Mouse (Mus musculus) embryonic facial prominence, embryonic 15.5 days (tissue): ENCODE results near the gene Fbxo42. TPM values are rescaled to one million over a fixed set of nuclear protein-coding genes. Genes with fewer than 3 reads are reported as not detected.

Experiments used
- ATAC-seq: fragments of 200-750 bp; cut with Nextera tagmentation; 2 replicates; pipeline ENCODE4 v1.8.0; 2017; ENCODE audit warnings: low read depth, moderate TSS enrichment; ENCODE audit not compliant: insufficient number of reproducible peaks, low FRiP score, low TSS enrichment
- H3K27ac ChIP-seq: fragments of 300-500 bp; sonication (generic); replicated peaks from 2 replicates; pipeline ENCODE4 v1.5.1; 2015; ENCODE audit warnings: mild to moderate bottlenecking, inconsistent platforms
- H3K27me3 ChIP-seq: fragments of 300-500 bp; sonication (generic); 2 replicates; pipeline ENCODE4 v1.6.1; 2015; ENCODE audit warnings: inconsistent platforms
- H3K36me3 ChIP-seq: fragments of 300-500 bp; sonication (generic); 2 replicates; pipeline ENCODE4 v1.6.1; 2015; ENCODE audit warnings: mild to moderate bottlenecking, inconsistent platforms
- H3K4me1 ChIP-seq: fragments of 300-500 bp; sonication (generic); 2 replicates; pipeline ENCODE4 v1.6.1; 2015; ENCODE audit warnings: inconsistent platforms
- H3K4me2 ChIP-seq: fragments of 300-500 bp; sonication (generic); replicated peaks from 2 replicates; pipeline ENCODE4 v1.6.1; 2015; ENCODE audit warnings: mild to moderate bottlenecking, inconsistent platforms
- H3K4me3 ChIP-seq: fragments of 300-500 bp; sonication (generic); replicated peaks from 2 replicates; pipeline ENCODE4 v1.5.1; 2015; ENCODE audit warnings: mild to moderate bottlenecking, inconsistent platforms
- H3K9ac ChIP-seq: fragments of 300-500 bp; sonication (generic); 2 replicates; pipeline ENCODE4 v1.6.1; 2015; ENCODE audit warnings: inconsistent platforms
- H3K9me3 ChIP-seq: fragments of 300-500 bp; sonication (generic); replicated peaks from 2 replicates; pipeline ENCODE4 v1.6.1; 2016; ENCODE audit warnings: inconsistent platforms
- WGBS: fragments of 180-500 bp; shearing (Covaris S2); methylation state at CpG from one replicate; pipeline ENCODE4 v1.1.7; 2015; 5-methylcytosine and 5-hydroxymethylcytosine counted together
- polyA plus RNA-seq: library from polyadenylated mRNA; unstranded; fragments of >200 nt; fragmentation: Nextera tagmentation; extraction: Ambion mirVana; gene quantifications from 2 replicates; pipeline ENCODE4 v1.2.1, GENCODE M21; 2015

The Fbxo42 gene
- polyA plus RNA-seq, 1 experiment from 2014 or later = 23.7 TPM

- Histone ChIP-seq H3K4me1 (no peaks in the 10 kb centered on the region), H3K36me3 (0 out of 2 replicates have a peak, but pooled peaks cover 9% of the 10 kb centered on the region), H3K9me3 (no peaks in the 10 kb centered on the region), H3K27me3 (no peaks in the 10 kb centered on the region), H3K27ac (no peak overlapping the region), H3K4me3 (no peak overlapping the region), H3K9ac (no peak overlapping the region), H3K4me2 (no peak overlapping the region)
- 73% methylated on average over 2 of the region's 2 CpGs for WGBS
- ATAC-seq = no peak
These were observed 74.1 kb downstream of the Fbxo42 start for GRCm38 (mm10) chr4:141221848-141222247.

GRCm38 (mm10) chr4:141222752-141223151 lies 75.0 kb downstream of the Fbxo42 start:
- H3K4me2 ChIP-seq = no peak overlapping the region
- no peaks in the 10 kb centered on the region for H3K9me3 ChIP-seq
- H3K27me3 ChIP-seq = no peaks in the 10 kb centered on the region
- no peaks in the 10 kb centered on the region for H3K4me1 ChIP-seq
- H3K4me3 ChIP-seq = no peak overlapping the region
- WGBS = 81% methylated on average over 5 of the region's 5 CpGs
- H3K27ac ChIP-seq = no peak overlapping the region
- H3K36me3 ChIP-seq = 0 out of 2 replicates have a peak, but pooled peaks cover 8% of the 10 kb centered on the region
- ATAC-seq = no peak
- no peak overlapping the region for H3K9ac ChIP-seq

GRCm38 (mm10) chr4:141228687-141229086 lies 81.0 kb downstream of the Fbxo42 start:
- no peaks in the 10 kb centered on the region for H3K4me1 ChIP-seq
- H3K9ac ChIP-seq = no peak overlapping the region
- no peak overlapping the region for H3K27ac ChIP-seq
- H3K27me3 ChIP-seq = no peaks in the 10 kb centered on the region
- no peaks in the 10 kb centered on the region for H3K9me3 ChIP-seq
- 73% methylated on average over 7 of the region's 7 CpGs for WGBS
- H3K4me2 ChIP-seq = no peak overlapping the region
- no peak overlapping the region for H3K4me3 ChIP-seq
- no peaks in the 10 kb centered on the region for H3K36me3 ChIP-seq
- ATAC-seq = no peak

- Histone ChIP-seq H3K4me3 (no peak overlapping the region), H3K27me3 (peaks cover 4% of the 10 kb centered on the region; the same call in 1 of the 2 replicates), H3K4me1 (no peaks in the 10 kb centered on the region), H3K36me3 (no peaks in the 10 kb centered on the region), H3K4me2 (no peak overlapping the region), H3K27ac (no peak overlapping the region), H3K9me3 (no peaks in the 10 kb centered on the region), H3K9ac (no peak overlapping the region)
- WGBS = 86% methylated on average over 4 of the region's 4 CpGs
- ATAC-seq = no peak
These were observed 85.5 kb downstream of the Fbxo42 start for GRCm38 (mm10) chr4:141233196-141233595.

- no peak overlapping the region for H3K9ac ChIP-seq
- H3K4me1 ChIP-seq = peaks cover 23% of the 10 kb centered on the region
- H3K4me2 ChIP-seq = no peak overlapping the region
- H3K27ac ChIP-seq = no peak overlapping the region
- H3K27me3 ChIP-seq = peaks cover 11% of the 10 kb centered on the region; the same call in 1 of the 2 replicates
- H3K9me3 ChIP-seq = no peaks in the 10 kb centered on the region
- WGBS = 61% methylated on average over 6 of the region's 6 CpGs
- ATAC-seq = no peak
- no peaks in the 10 kb centered on the region for H3K36me3 ChIP-seq
- H3K4me3 ChIP-seq = no peak overlapping the region
These were observed 87.9 kb downstream of the Fbxo42 start for GRCm38 (mm10) chr4:141235537-141236111.

- Histone ChIP-seq H3K9ac (no peak overlapping the region), H3K4me3 (no peak overlapping the region), H3K9me3 (no peaks in the 10 kb centered on the region), H3K27me3 (peaks cover 18% of the 10 kb centered on the region; the same call in 1 of the 2 replicates), H3K27ac (no peak overlapping the region), H3K36me3 (no peaks in the 10 kb centered on the region), H3K4me2 (no peak overlapping the region), H3K4me1 (peaks cover 36% of the 10 kb centered on the region)
- no peak for ATAC-seq
- 63% methylated on average over 3 of the region's 3 CpGs for WGBS
These were observed 89.1 kb downstream of the Fbxo42 start for GRCm38 (mm10) chr4:141236856-141237255.

GRCm38 (mm10) chr4:141238492-141239387 lies 91.0 kb downstream of the Fbxo42 start:
- H3K9ac ChIP-seq = no peak overlapping the region
- peak overlapping the region; percentile 43 for H3K4me3 ChIP-seq
- H3K36me3 ChIP-seq = no peaks in the 10 kb centered on the region
- H3K9me3 ChIP-seq = no peaks in the 10 kb centered on the region
- peaks cover 54% of the 10 kb centered on the region for H3K4me1 ChIP-seq
- no peak for ATAC-seq
- peaks cover 18% of the 10 kb centered on the region; the same call in 1 of the 2 replicates for H3K27me3 ChIP-seq
- H3K4me2 ChIP-seq = peak overlapping the region; percentile 73
- WGBS = 4% methylated on average over 20 of the region's 20 CpGs
- H3K27ac ChIP-seq = peak overlapping the region; percentile 40; the same call in 1 of the 2 replicates

GRCm38 (mm10) chr4:141239388-141240125 lies 91.8 kb downstream of the Fbxo42 start, which contains the start of gene Arhgef19:
Arhgef19 (plus strand) TSS chr4:141239499.
- peak; percentile 91 for ATAC-seq
- under 1% methylated on average over 31 of the region's 31 CpGs for WGBS
- Histone ChIP-seq H3K27me3 (peaks cover 18% of the 10 kb centered on the region; the same call in 1 of the 2 replicates), H3K36me3 (no peaks in the 10 kb centered on the region), H3K4me3 (peak within 1 kb of the TSS; percentile 43), H3K4me1 (peaks cover 62% of the 10 kb centered on the region), H3K9ac (no peak within 1 kb of the TSS), H3K4me2 (peak within 1 kb of the TSS; percentile 73), H3K9me3 (no peaks in the 10 kb centered on the region), H3K27ac (peak within 1 kb of the TSS; percentile 70)

- 4% methylated on average over 14 of the region's 14 CpGs for WGBS
- no peaks in the 10 kb centered on the region for H3K36me3 ChIP-seq
- peak overlapping the region; percentile 73 for H3K4me2 ChIP-seq
- no peak for ATAC-seq
- H3K4me3 ChIP-seq = peak overlapping the region; percentile 43
- H3K9ac ChIP-seq = no peak overlapping the region
- peaks cover 71% of the 10 kb centered on the region for H3K4me1 ChIP-seq
- H3K27me3 ChIP-seq = peaks cover 18% of the 10 kb centered on the region; the same call in 1 of the 2 replicates
- H3K27ac ChIP-seq = peak overlapping the region; percentile 12; the same call in 1 of the 2 replicates
- no peaks in the 10 kb centered on the region for H3K9me3 ChIP-seq
These were observed 92.9 kb downstream of the Fbxo42 start for GRCm38 (mm10) chr4:141240617-141241016.

- H3K4me1 ChIP-seq = peaks cover 83% of the 10 kb centered on the region
- no peaks in the 10 kb centered on the region for H3K9me3 ChIP-seq
- H3K9ac ChIP-seq = no peak overlapping the region
- peak overlapping the region; percentile 68 for H3K4me2 ChIP-seq
- peak overlapping the region; percentile 46 for H3K4me3 ChIP-seq
- H3K36me3 ChIP-seq = no peaks in the 10 kb centered on the region
- peaks cover 27% of the 10 kb centered on the region for H3K27me3 ChIP-seq
- WGBS = 33% methylated on average over 15 of the region's 15 CpGs
- peak overlapping the region; percentile 94 for H3K27ac ChIP-seq
- ATAC-seq = no peak
These were observed 94.1 kb downstream of the Fbxo42 start for GRCm38 (mm10) chr4:141241861-141242260.
